Mouse (Mus musculus): ENCODE data around the gene Ints14. TPM values are rescaled to one million over a fixed set of nuclear protein-coding genes. Genes with fewer than 3 reads are reported as not detected.
"Not testable (repeated sequence)": the region's sequence is repeated elsewhere in the genome, so short reads cannot be mapped to it uniquely, and the experiment has no call there.

The Ints14 gene
- polyA plus RNA-seq, 1 experiment = 17.1 TPM

DNA sequence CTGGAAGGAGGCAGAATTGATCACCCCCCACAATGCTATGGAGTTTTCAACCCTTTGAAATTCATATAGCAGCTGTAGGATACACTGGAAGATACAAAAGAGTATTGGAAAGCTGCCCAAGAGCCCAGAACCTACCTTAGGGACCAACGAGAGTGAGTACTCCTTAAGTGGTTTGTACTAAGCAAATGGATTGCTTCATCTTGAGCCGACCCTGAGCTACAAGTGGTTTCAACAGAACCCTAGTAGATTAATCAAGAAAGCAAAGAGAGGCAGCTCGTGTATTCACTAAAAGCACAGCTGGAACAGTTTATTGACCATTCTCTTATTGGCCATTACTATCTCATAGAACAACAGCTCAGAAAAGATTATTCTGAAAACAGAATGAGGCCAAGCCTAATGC, 58.4 kb downstream of the Ints14 start:
- DNase-seq (ENCODE audit: low read depth) = no peak

DNA sequence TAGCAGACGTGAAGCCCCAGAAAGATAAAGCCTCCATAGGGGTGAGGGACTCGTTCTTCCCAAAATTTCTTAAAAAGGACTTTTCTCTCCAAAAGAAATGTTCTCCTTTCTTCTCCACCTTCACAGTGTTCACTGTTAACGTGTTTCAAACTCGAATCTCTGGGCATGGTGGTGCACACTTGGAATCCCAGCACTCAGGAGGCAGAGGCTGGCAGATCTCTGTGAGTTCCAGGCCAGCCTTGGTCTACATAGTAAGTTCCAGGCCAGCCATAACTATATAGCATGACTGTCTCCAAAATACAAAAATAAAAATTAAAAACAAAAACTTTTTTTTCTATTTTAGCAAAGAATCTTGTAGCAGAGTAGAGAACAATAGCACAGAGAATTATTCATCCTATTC, 59.4 kb downstream of the Ints14 start:
- DNase-seq (ENCODE audit: low read depth) = no peak

DNA sequence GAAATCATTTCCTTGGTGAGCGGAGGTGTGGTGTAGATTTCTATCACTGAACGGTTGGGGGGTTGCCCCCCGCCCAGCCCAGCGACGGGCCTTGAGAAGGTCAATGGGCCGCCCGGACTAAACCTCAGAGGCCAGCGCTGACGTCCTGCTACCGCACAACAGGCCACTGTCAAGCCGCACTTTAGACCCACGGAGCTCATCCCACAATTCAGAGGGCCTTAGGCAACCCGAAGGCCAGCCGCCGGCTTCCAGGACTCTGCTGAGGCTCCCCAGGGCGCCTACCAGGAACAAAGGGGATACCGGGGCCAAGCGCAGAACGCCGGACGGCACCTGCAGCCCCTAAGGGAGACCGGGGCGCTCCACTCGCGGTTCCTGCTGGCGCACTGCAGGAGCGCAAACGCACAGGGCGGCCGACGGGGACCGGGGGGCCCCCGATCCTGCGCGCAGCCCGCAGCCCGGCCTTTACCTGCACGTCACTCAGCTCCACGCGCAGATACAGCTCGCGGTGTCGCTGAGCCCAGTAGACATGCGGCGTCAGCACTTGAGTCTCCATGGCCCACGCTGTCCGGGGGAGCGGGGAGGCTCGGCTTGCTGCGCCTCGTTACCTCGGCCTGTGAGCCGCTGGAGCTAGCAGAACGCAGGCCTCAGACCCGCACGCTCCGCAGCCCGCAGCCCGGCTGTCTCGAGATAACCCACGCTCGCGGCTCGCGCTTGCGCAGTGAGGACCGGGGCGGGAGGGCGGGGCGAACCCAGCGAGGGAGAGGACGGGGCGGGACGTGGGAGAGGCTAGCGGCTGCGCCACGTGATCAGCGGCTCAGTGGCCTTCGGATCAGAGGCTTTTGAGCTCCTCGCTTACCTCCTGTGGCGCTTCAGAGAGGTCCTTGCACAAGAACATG, 60.5 kb downstream of the Ints14 start, which contains the start of gene Hacd3:
Gene Hacd3, minus strand, starts transcription at position 703 of the 896 bp plus-strand sequence.
- no peak for DNase-seq (ENCODE audit: low read depth)

DNA sequence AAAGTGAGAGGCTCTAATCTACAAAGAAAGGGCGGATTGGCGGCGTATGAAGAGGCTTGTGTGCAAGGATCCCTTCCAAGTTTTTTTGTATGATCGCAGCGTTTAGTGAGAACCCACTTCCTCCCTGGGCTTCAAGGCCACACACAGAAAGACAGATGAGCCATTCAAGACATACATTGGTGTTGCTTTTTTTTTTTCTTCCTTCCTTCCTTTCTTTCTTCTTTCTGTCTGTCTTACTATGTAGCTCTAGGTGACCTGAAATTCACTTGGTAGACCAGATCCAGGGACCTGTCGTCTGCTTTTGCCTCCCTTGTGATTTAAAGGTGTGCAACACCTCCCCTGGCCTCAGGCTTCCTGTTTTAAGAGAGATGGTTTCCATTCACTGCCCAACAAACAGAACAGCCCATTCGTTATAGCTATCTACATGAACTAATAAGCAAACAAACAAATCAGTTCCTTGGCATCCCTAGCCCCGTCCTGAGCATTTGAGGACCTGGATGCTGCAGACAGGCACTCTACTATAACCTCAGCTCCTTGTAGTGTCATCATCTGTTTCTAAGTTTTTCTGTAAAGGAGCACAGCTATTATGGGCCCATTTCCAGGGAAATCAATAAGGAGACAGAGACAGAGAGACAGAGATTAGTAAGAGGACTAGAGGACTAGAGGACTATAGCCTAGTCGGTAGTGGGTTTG, 61.3 kb downstream of the Ints14 start:
- DNase-seq (ENCODE audit: low read depth) = no peak

DNA sequence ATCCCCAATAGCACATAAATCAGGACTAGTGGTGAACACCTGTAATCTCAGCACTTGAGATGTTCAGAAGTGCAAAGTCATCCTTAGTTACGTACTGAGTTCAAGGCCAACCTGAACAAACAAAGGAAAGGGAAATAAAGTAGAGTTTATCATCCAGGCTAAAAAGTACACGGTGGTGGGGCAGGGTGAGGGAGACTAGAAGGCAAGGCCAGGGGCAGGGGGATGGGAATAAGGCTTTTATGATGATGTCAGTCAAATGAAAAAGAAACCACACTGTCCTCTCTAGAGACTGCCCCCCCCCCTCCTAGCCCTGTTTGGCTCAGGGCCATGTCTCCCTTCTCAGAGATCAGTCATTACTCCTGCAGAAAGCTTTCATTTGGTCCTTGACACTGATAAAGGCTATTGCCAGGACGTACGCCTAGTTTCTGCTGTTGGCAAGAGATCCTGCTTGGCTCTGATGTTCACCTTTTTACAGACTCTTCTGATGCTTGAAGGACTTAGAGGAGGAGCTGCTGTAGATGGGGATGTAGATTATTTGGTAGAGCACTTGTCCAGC, 62.0 kb downstream of the Ints14 start:
- DNase-seq (ENCODE audit: low read depth) = no peak

DNA sequence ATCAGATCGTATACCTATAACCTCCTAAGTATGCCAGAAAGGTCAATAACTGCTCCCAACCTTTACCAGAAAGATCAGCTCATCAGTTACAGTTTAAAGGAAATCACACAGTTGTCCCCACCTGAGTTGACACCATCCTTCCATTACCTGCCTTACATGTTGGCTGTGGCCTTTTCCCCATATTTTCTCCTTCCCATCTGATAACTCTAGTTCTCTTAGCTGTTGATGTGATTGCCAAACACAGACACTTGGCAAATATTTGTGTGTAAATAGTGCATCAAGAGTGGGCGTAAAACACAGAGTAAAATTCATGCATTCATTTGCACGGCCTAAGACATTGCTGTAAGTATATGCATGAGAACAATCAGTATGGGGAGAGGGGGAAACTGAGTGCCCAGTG, 62.7 kb downstream of the Ints14 start:
- no peak for DNase-seq (ENCODE audit: low read depth)

DNA sequence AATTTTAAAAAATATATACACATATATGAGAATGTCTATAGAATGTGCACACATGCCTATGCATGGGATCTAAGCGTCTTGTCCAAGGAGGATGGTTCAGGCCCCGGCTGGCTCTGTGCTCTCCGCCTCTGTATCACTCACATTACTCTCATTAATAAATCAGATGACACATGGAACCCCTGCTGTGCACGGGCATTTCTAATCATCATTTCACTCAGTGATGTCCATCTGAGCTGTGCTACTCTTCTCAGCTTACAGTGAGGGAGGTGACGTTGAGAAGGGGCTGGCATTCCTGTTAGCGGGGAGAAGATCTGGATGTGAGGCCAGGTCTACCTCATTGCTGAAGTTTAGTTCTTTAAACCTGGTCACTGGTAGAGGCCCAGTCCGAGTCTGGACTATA, 66.5 kb downstream of the Ints14 start:
- no peak for DNase-seq (ENCODE audit: low read depth)

DNA sequence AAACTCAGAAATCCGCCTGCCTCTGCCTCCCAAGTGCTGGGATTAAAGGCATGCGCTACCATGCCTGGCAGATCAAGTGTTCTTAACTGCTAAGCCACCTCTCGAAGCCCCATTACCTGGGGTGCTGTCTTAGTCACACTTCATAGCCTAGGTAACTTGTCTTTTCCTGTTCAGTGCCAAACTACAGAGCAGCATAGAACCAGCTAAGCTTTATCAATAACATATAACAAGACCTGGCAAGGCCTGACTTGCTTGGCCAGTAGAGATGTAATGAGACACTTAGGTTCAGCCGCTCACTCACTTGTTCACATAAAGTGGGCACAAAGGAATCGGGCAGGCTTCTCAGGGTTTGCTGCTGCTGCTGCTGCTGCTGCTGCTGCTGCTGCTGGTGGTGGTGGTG, 67.6 kb downstream of the Ints14 start:
- DNase-seq (ENCODE audit: low read depth) = no peak

DNA sequence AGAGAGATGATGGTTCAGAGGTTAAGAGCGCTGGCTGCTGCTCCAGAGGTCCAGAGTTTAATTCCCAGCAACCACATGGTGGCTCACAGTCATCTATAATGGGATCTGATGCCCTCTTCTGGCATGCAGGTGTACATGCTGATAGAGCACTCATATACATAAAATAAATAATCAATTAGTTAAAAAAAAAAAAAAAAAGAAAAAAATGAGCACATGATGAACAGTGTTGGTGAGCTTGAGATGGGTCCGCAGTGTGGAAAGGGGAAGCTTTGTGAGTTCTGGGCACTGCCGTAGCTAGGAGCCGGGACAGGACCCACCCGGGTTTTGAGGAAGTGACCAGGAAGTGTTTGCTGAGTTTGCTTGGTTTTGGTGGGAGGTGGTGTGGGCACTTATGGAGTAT, 70.7 kb downstream of the Ints14 start:
- DNase-seq (ENCODE audit: low read depth) = not testable (repeated sequence)

DNA sequence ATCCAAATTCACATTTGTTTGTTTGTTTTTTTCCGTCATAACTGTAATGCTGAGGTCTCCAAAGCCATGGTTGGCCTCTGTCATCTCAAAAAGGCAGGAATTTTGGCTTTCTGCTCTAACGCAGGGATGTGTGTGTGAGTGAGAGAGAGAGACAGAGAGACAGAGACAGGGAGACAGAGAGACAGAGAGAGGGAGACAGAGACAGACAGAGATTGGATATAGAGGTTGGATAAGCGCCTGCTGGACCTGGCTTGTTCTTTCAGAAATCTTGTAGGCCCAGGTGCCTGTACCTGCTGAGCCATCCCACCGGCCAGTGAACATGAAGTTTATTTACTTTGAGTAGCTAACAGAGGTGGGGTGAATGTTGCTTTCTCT, 71.2 kb downstream of the Ints14 start:
- DNase-seq (ENCODE audit: low read depth) = no peak

DNA sequence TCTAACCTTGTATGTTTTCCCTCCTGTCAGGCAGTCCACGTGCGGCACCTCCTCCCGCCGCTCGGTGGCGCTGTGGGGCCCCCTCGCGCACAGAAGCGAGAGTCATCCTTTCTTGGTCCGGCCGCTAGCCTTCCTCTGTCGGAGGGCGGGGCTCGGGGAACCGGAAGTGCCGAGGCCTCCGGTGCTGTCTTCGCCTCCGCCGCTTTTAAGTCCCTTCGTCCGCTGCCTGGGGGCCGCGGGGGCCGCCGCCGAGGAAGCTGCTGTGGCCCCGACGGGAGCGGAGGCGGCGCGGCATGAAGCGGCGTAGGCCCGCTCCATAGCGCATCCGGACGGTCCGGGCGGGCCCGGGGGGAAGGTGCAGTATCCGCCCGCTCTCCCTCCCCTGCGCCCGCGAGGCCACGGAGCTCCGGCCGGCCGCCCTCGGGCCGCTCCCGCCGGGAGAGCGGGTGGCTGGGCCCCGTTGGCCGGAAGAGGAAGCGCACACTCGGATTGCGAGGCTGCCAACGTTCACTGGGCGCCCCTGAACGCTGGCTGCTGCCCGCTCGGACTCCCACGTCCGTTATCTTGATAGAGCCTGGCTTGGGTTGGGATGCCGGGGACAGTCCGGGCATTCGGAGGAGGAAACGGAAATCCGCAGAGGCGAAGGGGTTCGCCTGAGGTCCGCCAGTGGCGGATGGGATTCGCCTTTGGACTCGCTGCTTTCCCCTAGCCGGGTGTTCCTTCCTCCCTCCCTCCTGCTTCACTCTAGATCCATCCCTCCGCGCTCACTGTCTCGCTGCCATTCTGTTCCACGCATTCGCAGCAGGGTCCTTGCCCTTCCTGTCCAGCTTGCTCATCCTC, 71.8 kb downstream of the Ints14 start, which contains the start of gene Dpp8:
Gene Dpp8, plus strand, starts transcription at position 146 of the 840 bp plus-strand sequence.
- DNase-seq (ENCODE audit: low read depth) = no peak

DNA sequence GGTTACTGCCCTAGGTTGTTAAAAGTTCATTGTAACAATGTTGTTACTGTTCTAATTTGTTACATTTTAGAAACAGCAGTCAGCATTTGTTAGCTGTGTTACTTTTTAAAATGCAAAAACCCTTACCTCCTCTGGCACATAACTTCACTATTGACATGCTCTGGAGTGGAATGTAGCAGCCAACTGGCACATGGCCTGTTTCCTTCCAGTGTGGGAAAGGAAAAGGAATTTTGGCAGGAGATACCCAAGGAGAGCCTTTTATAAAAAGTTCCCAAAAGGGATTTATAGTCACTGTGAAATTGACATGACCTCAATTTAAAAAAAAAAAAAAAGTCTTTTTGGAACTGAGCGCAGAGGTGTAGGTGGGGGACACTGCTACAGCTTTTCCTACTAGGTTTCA, 75.8 kb downstream of the Ints14 start:
- DNase-seq (ENCODE audit: low read depth) = no peak

Other genes with a start within 250 kb of the Ints14 start
- gene Rab11a, start 223.1 kb upstream of the Ints14 start, polyA plus RNA-seq (2012; rRNA removed) = 123 and 124 TPM in 2 replicates
- 7.7 and 10.5 TPM in 2 replicates for gene Dennd4a, start 149.6 kb upstream of the Ints14 start, polyA plus RNA-seq (2012; rRNA removed)
- 0.04 TPM in 2 replicates for gene Slc24a1, start 9.3 kb upstream of the Ints14 start, polyA plus RNA-seq (2012; rRNA removed)
- 36.9 and 43.2 TPM in 2 replicates for gene Hacd3, start 60.8 kb downstream of the Ints14 start, polyA plus RNA-seq (2012; rRNA removed)
- gene Dpp8, start 71.5 kb downstream of the Ints14 start, polyA plus RNA-seq (2012; rRNA removed) = 44.8 and 55.8 TPM in 2 replicates
- gene Igdcc4, start 140.6 kb downstream of the Ints14 start, polyA plus RNA-seq (2012; rRNA removed) = 2.9 and 4.7 TPM in 2 replicates
- 0.43 and 0.77 TPM in 2 replicates for gene Igdcc3, start 180.3 kb downstream of the Ints14 start, polyA plus RNA-seq (2012; rRNA removed)
- 12.9 and 18.3 TPM in 2 replicates for gene Parp16, start 234.4 kb downstream of the Ints14 start, polyA plus RNA-seq (2012; rRNA removed)

Data from gonadal fat pad, adult 2 months (tissue).